Mouse (Mus musculus): ENCODE data around the gene Ssh3. TPM values are rescaled to one million over a fixed set of nuclear protein-coding genes. Genes with fewer than 3 reads are reported as not detected.

The Ssh3 gene
- polyA plus RNA-seq, 1 experiment from 2014 or later, result 9.1 TPM

- Histone ChIP-seq H3K9me3 (no peaks in the 10 kb centered on the region), H3K4me2 (no peak overlapping the region), H3K36me3 (peaks cover 58% of the 10 kb centered on the region), H3K27ac (no peak overlapping the region), H3K4me1 (replicated peaks) (peaks cover 19% of the 10 kb centered on the region), H3K27me3 (no peaks in the 10 kb centered on the region), H3K4me3 (replicated peaks) (no peak overlapping the region), H3K9ac (replicated peaks) (no peak overlapping the region)
- ATAC-seq (ENCODE audit: insufficient number of reproducible peaks, insufficient read depth, low FRiP score, low TSS enrichment, low read depth), result no peak
- 89% methylated on average over 4 of the region's 4 CpGs for WGBS
Measured at GRCm38 (mm10) chr19:4295391-4295790, 26.4 kb upstream of the Ssh3 start.

GRCm38 (mm10) chr19:4294381-4295097 is 25.6 kb upstream of the Ssh3 start:
- WGBS, result 70% methylated on average over 14 of the region's 14 CpGs
- H3K9me3 ChIP-seq, result no peaks in the 10 kb centered on the region
- H3K27ac ChIP-seq, result no peak overlapping the region
- no peak overlapping the region for H3K4me3 ChIP-seq (replicated peaks)
- H3K9ac ChIP-seq (replicated peaks), result no peak overlapping the region
- peaks cover 10% of the 10 kb centered on the region; the same call in 1 of the 2 replicates for H3K4me1 ChIP-seq (replicated peaks)
- peaks cover 66% of the 10 kb centered on the region for H3K36me3 ChIP-seq
- ATAC-seq (ENCODE audit: insufficient number of reproducible peaks, insufficient read depth, low FRiP score, low TSS enrichment, low read depth), result no peak
- H3K4me2 ChIP-seq, result no peak overlapping the region
- H3K27me3 ChIP-seq, result no peaks in the 10 kb centered on the region

GRCm38 (mm10) chr19:4291161-4291560 is 22.2 kb upstream of the Ssh3 start:
- no peaks in the 10 kb centered on the region for H3K9me3 ChIP-seq
- no peak overlapping the region for H3K4me3 ChIP-seq (replicated peaks)
- H3K4me1 ChIP-seq (replicated peaks), result 0 out of 2 replicates have a peak, but pooled peaks cover 6% of the 10 kb centered on the region
- 88% methylated on average over 11 of the region's 11 CpGs for WGBS
- no peak overlapping the region for H3K4me2 ChIP-seq
- H3K27ac ChIP-seq, result no peak overlapping the region
- no peaks in the 10 kb centered on the region for H3K27me3 ChIP-seq
- ATAC-seq (ENCODE audit: insufficient number of reproducible peaks, insufficient read depth, low FRiP score, low TSS enrichment, low read depth), result no peak
- H3K36me3 ChIP-seq, result peaks cover 86% of the 10 kb centered on the region
- no peak overlapping the region for H3K9ac ChIP-seq (replicated peaks)

GRCm38 (mm10) chr19:4290749-4291148 is 21.8 kb upstream of the Ssh3 start:
- H3K4me2 ChIP-seq, result no peak overlapping the region
- H3K4me3 ChIP-seq (replicated peaks), result no peak overlapping the region
- no peaks in the 10 kb centered on the region for H3K27me3 ChIP-seq
- no peak for ATAC-seq (ENCODE audit: insufficient number of reproducible peaks, insufficient read depth, low FRiP score, low TSS enrichment, low read depth)
- H3K27ac ChIP-seq, result no peak overlapping the region
- H3K4me1 ChIP-seq (replicated peaks), result 0 out of 2 replicates have a peak, but pooled peaks cover 6% of the 10 kb centered on the region
- H3K9ac ChIP-seq (replicated peaks), result no peak overlapping the region
- WGBS, result 71% methylated on average over 15 of the region's 15 CpGs
- H3K36me3 ChIP-seq, result peaks cover 90% of the 10 kb centered on the region
- no peaks in the 10 kb centered on the region for H3K9me3 ChIP-seq

- H3K27me3 ChIP-seq, result peaks cover 6% of the 10 kb centered on the region; the same call in 1 of the 2 replicates
- H3K4me3 ChIP-seq (replicated peaks), result peak overlapping the region; percentile 60
- H3K9me3 ChIP-seq, result peaks cover 8% of the 10 kb centered on the region; the same call in 1 of the 2 replicates
- ATAC-seq (ENCODE audit: insufficient number of reproducible peaks, insufficient read depth, low FRiP score, low TSS enrichment, low read depth), result no peak
- peak overlapping the region; percentile 8; the same call in 1 of the 2 replicates for H3K27ac ChIP-seq
- peaks cover 50% of the 10 kb centered on the region for H3K36me3 ChIP-seq
- peak overlapping the region; percentile 75 for H3K4me2 ChIP-seq
- peaks cover 13% of the 10 kb centered on the region for H3K4me1 ChIP-seq (replicated peaks)
- H3K9ac ChIP-seq (replicated peaks), result no peak overlapping the region; the same call in 1 of the 2 replicates
- 48% methylated on average over 7 of the region's 7 CpGs for WGBS
Measured at GRCm38 (mm10) chr19:4283653-4284052, 14.7 kb upstream of the Ssh3 start.

GRCm38 (mm10) chr19:4282898-4283553 is 14.0 kb upstream of the Ssh3 start, which contains the start of gene Ankrd13d:
Gene Ankrd13d (minus strand): TSS chr19:4283137.
- peak within 1 kb of the TSS; percentile 71 for H3K9ac ChIP-seq (replicated peaks)
- H3K27me3 ChIP-seq, result peaks cover 6% of the 10 kb centered on the region; the same call in 1 of the 2 replicates
- under 1% methylated on average over 50 of the region's 50 CpGs for WGBS
- peak within 1 kb of the TSS; percentile 8; the same call in 1 of the 2 replicates for H3K27ac ChIP-seq
- H3K9me3 ChIP-seq, result peaks cover 8% of the 10 kb centered on the region; the same call in 1 of the 2 replicates
- peak; percentile 91 for ATAC-seq (ENCODE audit: insufficient number of reproducible peaks, insufficient read depth, low FRiP score, low TSS enrichment, low read depth)
- peak within 1 kb of the TSS; percentile 75 for H3K4me2 ChIP-seq
- H3K4me3 ChIP-seq (replicated peaks), result peak within 1 kb of the TSS; percentile 60
- H3K4me1 ChIP-seq (replicated peaks), result peaks cover 13% of the 10 kb centered on the region
- H3K36me3 ChIP-seq, result peaks cover 44% of the 10 kb centered on the region

GRCm38 (mm10) chr19:4280425-4280824 is 11.4 kb upstream of the Ssh3 start:
- no peak for ATAC-seq (ENCODE audit: insufficient number of reproducible peaks, insufficient read depth, low FRiP score, low TSS enrichment, low read depth)
- 98% methylated on average over 9 of the region's 9 CpGs for WGBS
- Histone ChIP-seq H3K9me3 (peaks cover 8% of the 10 kb centered on the region; the same call in 1 of the 2 replicates), H3K36me3 (peaks cover 18% of the 10 kb centered on the region), H3K4me1 (replicated peaks) (peaks cover 13% of the 10 kb centered on the region), H3K4me2 (no peak overlapping the region), H3K27me3 (peaks cover 6% of the 10 kb centered on the region; the same call in 1 of the 2 replicates), H3K27ac (no peak overlapping the region), H3K9ac (replicated peaks) (no peak overlapping the region), H3K4me3 (replicated peaks) (no peak overlapping the region)

- 94% methylated on average over 1 of the region's 1 CpGs for WGBS
- no peak for ATAC-seq (ENCODE audit: insufficient number of reproducible peaks, insufficient read depth, low FRiP score, low TSS enrichment, low read depth)
- peaks cover 8% of the 10 kb centered on the region; the same call in 1 of the 2 replicates for H3K9me3 ChIP-seq
Measured at GRCm38 (mm10) chr19:4279487-4279886, 10.5 kb upstream of the Ssh3 start.

GRCm38 (mm10) chr19:4270972-4271371 is 2.0 kb upstream of the Ssh3 start:
- Histone ChIP-seq H3K9ac (replicated peaks) (no peak overlapping the region), H3K4me1 (replicated peaks) (peaks cover 15% of the 10 kb centered on the region; the same call in 1 of the 2 replicates), H3K9me3 (no peaks in the 10 kb centered on the region), H3K36me3 (peaks cover 21% of the 10 kb centered on the region), H3K4me2 (no peak overlapping the region), H3K27me3 (peaks cover 48% of the 10 kb centered on the region), H3K27ac (no peak overlapping the region), H3K4me3 (replicated peaks) (no peak overlapping the region)
- no peak for ATAC-seq (ENCODE audit: insufficient number of reproducible peaks, insufficient read depth, low FRiP score, low TSS enrichment, low read depth)
- WGBS, result 96% methylated on average over 11 of the region's 11 CpGs

More at GRCm38 (mm10) chr19:4279487-4279886, 10.5 kb upstream of the Ssh3 start:
- H3K27ac ChIP-seq, result no peak overlapping the region
- peaks cover 13% of the 10 kb centered on the region for H3K4me1 ChIP-seq (replicated peaks)
- H3K9ac ChIP-seq (replicated peaks), result no peak overlapping the region
- peaks cover 6% of the 10 kb centered on the region; the same call in 1 of the 2 replicates for H3K27me3 ChIP-seq
- no peak overlapping the region for H3K4me2 ChIP-seq
- H3K4me3 ChIP-seq (replicated peaks), result no peak overlapping the region
- peaks cover 11% of the 10 kb centered on the region for H3K36me3 ChIP-seq

- ATAC-seq (ENCODE audit: insufficient number of reproducible peaks, insufficient read depth, low FRiP score, low TSS enrichment, low read depth), result no peak
- H3K4me3 ChIP-seq (replicated peaks), result no peak overlapping the region
- peaks cover 15% of the 10 kb centered on the region; the same call in 1 of the 2 replicates for H3K4me1 ChIP-seq (replicated peaks)
- peaks cover 21% of the 10 kb centered on the region for H3K36me3 ChIP-seq
- peaks cover 50% of the 10 kb centered on the region for H3K27me3 ChIP-seq
- no peak overlapping the region for H3K27ac ChIP-seq
- no peak overlapping the region for H3K9ac ChIP-seq (replicated peaks)
- no peak overlapping the region for H3K4me2 ChIP-seq
- no peaks in the 10 kb centered on the region for H3K9me3 ChIP-seq
- WGBS, result 60% methylated on average over 6 of the region's 6 CpGs
Measured at GRCm38 (mm10) chr19:4270187-4270586, 1.2 kb upstream of the Ssh3 start.

- WGBS, result 62% methylated on average over 4 of the region's 4 CpGs
- no peak for ATAC-seq (ENCODE audit: insufficient number of reproducible peaks, insufficient read depth, low FRiP score, low TSS enrichment, low read depth)
- H3K4me2 ChIP-seq, result no peak overlapping the region
- peaks cover 20% of the 10 kb centered on the region; the same call in 1 of the 2 replicates for H3K4me1 ChIP-seq (replicated peaks)
- H3K9me3 ChIP-seq, result no peaks in the 10 kb centered on the region
- no peak overlapping the region for H3K4me3 ChIP-seq (replicated peaks)
- H3K27me3 ChIP-seq, result peaks cover 46% of the 10 kb centered on the region
- H3K36me3 ChIP-seq, result peaks cover 6% of the 10 kb centered on the region; the same call in 1 of the 2 replicates
- no peak overlapping the region for H3K27ac ChIP-seq
- no peak overlapping the region for H3K9ac ChIP-seq (replicated peaks)
Measured at GRCm38 (mm10) chr19:4265956-4266355, 3.0 kb downstream of the Ssh3 start.

All from limb, embryonic 12.5 days (tissue).